Mouse (Mus musculus): Measurements from ENCODE around the gene Fpr1.

GRCm38 (mm10) chr17:17843534-17844261 lies 40.0 kb downstream of the Fpr1 start:
- TF ChIP-seq CTCF (IDR thresholded peaks at IDR 0.05; ENCODE audit: borderline replicate concordance, insufficient read depth, low read depth, low read length) (no peak), POLR2A (IDR thresholded peaks at IDR 0.05; ENCODE audit: borderline replicate concordance, insufficient read depth, low read length) (peak; percentile 12; the same call in 1 of the 2 replicates)
